Mouse (Mus musculus) brain, adult 2 months (tissue): ENCODE data around the gene Slc17a7.
"Not testable (repeated sequence)": the region's sequence is repeated elsewhere in the genome, so short reads cannot be mapped to it uniquely, and the experiment has no call there.

Experiments used
- DNase-seq: peaks from one replicate; pipeline ENCODE4 v3.0.0; 2011; ENCODE audit warnings: low read depth, low spot score

Slc17a7 gene

DNA sequence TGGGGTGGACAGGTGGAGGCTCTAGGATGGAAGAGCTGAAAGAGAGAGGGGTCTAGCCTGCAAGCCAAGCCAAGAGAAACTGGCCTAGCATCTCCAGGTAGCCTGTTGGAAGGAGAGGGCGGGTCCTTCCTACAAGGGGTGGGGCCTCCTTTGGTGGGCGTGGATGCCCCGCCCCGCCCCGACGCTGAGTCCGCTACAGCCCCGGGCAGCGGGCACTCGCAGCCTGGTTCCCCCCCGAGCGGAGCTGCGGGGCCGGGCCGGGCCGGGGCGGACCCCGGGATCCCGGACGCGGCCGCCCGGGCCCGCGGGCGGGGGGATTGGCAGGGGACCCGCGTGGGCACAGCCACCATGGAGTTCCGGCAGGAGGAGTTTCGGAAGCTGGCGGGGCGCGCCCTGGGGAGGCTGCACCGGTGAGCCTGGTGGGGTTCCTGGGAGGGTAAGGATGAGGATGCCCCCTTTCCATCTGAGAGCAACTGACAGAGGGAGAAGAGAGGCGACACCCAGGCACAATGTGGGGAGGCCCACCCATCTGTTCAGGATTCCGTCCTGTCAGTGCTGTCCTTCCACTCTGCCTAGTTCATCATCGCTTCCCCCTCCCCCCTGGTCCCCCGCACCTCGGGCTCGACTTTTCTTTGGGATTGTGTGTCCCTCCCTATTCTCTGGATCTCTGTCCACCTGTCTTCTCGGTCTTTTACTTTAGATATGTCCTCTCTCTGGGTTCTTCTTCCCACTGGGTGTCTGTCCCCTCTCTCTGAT is at the start of gene Slc17a7:
TSS of gene Slc17a7 (plus strand) at position 215 of the 756 bp plus-strand sequence.
- DNase-seq = peak; percentile 85

DNA sequence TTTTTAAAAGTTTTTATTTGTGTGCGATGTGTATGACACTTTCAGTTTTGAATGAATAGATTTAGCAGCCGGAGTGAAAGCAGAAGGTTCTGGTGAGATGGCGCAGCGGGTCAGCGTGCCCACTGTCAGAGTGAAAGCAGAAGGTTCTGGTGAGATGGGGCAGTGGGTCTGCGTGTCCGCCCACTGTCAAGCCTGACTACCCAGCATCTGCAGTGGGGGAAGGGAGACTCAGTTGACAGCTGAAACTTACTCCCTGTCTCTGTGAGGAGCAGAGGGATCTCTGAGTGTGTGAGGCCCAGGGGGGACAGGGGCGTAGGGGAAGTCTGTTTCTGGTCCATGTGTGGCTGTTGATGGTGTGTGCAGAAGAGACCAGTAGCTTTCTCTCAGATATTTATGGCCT is 46.2 kb upstream of the Slc17a7 start:
- no peak for DNase-seq

DNA sequence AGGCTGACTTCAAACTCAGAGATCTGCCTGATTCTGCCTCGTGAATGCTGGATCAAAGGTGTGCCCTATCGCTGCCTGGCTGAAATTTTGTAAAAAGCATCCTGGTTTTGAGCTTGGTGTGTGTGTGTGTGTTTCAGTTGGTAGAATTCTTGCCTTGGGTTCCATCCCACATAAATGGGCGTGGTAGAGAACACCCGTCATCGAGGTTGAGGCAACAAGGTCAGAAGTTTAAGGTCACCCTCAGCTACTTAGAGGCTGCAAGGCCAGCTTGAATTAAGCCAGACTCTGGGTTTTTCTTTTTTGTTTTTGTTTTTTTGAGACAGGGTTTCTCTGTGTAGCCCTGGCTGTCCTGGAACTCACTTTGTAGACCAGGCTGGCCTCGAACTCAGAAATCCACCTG is 45.4 kb upstream of the Slc17a7 start:
- no peak for DNase-seq

DNA sequence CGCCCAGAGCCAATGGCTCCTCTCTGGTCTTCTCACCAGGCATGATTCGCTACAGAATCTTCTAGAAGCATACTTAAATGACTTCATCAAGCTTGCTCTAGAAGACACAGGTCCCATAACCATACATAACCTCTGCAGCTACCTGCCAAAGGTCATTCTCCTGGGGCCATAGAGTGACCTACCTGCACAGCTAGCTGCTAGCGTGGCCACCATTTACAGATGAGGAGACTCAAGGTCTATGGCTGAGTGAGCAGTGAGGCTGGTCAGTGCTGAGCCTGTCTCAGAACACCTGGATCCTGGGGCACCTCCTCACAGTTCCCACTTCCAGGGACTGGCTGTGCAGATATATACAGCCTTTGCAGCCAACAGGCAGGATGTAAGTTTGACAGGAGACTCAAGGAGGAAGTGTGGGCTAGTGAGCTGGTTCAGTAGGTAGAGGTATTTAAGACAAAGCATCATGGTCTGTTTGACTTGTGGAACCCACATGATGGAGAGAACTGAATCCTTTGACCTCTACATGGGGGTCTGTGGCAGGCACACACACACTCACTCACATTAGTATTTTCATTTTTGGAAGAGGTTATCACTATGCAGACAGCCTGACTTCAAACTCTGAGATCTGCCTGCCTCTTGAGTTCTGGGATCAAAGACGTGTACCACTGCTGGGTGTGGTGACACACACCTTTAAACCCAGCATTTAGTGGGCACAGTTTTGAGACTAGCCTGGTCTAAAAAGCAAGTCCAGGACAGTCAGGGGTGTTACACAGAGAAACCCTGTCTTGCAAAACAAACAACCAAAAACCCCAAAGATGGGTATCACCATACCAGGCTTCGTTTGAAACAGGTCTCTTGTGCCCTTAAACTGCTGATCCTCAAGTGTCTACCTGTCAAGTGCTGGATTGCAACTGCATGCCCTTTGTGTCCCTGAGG is 43.7 kb upstream of the Slc17a7 start:
- no peak for DNase-seq

DNA sequence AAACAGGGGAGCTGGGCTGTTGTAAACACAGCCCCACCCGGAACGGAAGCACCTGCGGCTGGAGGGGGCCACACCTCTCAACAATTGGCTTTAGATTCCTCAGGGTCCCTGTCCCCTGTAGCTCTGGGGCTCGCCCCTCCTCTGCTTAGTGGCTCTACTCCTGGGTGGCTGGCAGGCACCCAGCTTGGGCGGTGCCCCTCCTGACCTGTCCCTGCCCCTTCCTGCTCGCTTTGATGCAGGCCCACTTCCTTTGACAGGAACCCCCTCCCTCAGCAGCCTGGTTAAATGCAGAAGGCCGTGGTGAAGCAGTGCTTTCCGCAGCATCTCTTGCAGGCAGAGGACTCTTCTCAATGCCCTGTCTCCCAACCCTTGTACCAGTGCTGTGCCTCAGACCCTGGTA is 42.3 kb upstream of the Slc17a7 start:
- no peak for DNase-seq

DNA sequence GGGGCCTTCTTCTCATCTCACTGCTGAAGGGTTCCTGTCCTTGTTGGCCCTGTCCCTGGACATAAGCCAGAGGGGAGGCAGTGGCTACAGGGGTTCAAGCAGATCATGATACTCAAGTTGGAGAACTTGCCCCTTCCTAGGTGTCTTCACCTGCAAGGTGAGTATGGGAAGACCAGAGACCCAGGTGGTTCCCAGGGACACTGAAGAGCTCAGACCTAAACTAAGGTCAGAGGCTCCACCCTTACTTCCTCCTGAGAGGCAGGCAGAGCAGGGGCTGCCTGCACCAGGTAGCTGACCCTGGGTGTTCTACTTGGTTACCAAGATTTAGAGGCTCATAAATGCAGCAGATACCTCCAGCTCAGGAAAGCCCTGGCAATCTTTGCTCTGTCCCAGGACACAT is 41.8 kb upstream of the Slc17a7 start:
- no peak for DNase-seq

DNA sequence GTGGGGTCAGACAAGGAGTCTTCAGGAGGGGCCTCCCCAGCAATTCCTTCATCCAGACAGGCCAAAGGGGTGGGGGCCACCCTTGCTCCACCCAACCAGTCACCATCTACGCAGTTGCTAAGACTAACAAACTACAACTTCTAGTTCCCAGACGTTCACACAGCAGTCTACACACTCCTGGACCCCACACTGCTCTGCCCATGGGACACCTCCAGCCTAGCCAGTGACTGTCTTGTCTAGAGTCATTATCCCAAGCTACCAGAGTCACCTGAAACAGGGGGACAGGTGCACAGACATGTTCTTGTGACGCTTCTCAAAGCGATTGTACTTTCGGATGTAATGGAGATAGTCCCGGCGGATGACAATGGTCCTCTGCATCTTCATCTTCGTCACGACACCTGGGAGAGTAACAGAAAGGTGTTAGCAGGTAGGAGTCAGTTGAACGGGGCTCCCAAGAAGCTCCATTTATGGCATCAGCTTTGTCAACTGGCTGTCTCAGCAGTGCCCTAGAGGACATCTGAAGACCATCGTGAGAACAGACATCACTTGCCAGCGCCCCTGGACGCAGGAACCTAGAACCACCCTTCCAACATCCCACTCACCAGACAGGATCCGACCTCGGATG is 41.1 kb upstream of the Slc17a7 start:
- no peak for DNase-seq

DNA sequence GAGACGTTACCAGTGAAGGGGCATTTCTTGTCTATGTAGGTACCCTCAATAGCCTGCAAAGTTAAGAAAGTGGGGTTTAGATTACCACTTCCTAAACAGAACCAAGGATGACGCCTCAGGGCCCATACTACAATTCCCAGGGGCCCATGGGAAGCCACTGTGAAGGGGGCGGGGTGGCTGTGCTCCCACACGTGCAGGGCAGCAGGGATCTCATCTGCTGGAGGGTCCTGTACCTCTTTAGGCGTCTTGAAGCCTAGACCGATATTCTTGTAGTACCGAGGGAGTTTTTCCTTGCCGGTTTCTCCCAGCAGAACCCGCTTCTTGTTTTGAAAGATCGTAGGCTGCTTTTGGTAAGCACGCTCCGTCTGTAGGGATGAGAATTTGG is 40.6 kb upstream of the Slc17a7 start:
- no peak for DNase-seq

DNA sequence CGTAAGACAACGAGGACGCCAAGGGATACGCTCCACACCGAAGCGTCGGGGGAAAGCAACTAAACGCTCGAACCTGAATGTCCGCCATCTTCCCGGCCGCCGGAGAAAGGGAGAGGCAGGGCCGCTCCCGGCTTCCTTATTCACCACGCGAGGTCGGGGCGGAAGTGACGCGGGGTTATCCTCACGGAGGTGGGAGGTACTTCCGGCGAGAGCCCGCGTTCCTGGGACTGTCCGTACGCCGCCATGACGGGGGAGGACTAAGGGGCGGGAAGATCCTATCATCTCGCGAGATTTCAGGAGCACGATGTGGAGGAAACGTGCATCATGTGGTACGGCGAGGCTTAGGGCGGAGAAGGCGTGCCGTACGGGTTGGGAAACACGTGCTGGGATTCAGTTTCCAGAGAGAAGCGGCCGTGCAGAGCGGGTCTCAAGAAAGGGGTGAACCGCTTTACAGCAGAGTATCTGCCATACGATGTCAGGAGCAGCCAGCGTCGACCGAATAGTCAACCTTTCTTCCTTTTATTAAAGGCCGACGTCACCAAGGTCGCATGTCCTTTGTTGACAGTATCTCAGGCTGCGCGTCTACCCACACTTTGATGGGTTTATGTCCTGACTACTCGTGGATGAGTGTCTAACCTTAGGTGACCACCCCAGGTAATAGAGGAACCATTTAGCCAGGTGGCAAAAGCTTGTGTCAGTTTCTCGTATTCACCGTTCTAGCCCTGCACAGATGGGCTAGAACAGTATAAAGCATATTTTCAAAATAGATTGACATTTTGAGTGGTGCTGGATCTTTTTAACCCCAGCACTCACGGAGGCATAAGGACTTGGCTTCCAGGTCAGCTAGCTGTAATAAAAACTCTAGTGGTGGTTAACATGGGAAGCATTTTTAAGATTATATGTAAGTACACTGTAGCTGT is 39.3 kb upstream of the Slc17a7 start, which contains the start of gene Rps11:
TSS of gene Rps11 (minus strand) at position 216 of the 920 bp plus-strand sequence.
- peak; percentile 100 for DNase-seq

DNA sequence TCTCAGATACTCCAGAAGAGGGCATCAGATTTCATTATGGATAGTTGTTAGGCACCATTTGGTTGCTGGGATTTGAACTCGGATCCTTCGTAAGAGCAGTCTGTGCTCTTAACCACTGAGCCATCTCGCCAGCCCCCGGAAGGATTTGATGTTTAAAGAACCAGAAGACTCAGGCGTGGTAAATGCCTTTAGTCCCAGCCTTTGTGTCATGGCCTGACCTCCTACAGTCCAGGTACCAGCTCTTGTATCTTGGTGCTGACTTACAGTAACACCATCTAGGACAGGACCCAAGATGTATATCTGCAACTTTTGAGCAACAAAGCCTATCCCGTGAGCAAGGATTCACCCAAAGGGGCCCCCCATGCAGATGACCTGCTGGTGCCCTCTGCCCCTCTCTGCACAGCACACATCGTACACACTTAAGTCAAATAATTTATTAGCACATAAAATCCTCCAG is 38.6 kb upstream of the Slc17a7 start:
- DNase-seq = peak; percentile 18

DNA sequence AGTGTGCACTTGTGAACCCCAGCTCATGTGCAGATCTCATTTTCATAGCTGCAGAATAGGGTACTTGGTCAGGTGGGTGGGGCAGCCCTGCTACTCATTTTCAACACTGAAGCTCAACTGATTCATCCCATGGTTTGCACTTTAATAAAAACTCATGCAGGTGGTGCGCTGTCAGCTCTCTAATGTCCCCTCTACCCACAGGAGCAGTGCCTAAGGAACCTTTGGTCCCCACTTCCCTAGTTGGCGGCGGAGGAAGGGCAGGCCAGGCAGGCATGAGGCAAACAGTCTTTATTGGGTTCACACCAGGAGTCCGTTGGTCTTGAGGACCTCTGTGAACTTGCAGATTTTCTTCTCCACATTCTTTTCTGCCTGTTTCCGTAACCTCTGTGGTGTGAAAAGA is 38.1 kb upstream of the Slc17a7 start:
- not testable (repeated sequence) for DNase-seq

DNA sequence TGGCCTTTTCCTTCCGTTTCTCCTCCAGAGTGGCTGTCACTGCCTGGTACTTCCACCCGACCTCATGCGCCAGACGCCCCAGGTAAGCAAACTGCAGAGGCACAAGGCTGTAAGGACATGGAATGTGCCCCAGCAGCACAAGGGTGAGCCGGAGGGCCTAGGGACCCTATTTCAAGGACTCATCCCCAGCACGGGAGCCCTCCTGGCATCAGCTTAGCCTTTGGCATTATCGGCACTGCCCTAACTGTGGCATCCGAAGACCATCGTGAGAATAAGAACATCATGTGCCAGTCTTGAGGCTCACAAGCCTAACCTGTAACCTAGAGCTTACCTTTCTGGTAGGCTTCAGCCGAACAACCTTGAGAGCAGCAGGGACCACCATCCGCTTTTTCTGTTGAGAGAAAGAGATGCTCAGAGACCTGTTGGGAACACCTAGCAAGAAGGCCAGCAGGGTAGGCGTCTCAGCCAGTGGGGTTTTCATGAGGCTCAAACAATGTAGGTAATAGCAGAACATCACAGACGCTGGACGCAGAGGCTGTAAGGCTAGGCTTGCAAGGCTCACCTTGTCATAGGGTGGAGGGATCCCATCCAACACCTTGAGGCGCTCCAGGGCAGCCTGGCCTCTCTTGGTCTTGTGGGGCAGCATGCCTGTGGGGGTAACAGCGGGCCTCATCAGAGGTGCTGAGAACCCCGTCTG is 37.5 kb upstream of the Slc17a7 start:
- DNase-seq = no peak

DNA sequence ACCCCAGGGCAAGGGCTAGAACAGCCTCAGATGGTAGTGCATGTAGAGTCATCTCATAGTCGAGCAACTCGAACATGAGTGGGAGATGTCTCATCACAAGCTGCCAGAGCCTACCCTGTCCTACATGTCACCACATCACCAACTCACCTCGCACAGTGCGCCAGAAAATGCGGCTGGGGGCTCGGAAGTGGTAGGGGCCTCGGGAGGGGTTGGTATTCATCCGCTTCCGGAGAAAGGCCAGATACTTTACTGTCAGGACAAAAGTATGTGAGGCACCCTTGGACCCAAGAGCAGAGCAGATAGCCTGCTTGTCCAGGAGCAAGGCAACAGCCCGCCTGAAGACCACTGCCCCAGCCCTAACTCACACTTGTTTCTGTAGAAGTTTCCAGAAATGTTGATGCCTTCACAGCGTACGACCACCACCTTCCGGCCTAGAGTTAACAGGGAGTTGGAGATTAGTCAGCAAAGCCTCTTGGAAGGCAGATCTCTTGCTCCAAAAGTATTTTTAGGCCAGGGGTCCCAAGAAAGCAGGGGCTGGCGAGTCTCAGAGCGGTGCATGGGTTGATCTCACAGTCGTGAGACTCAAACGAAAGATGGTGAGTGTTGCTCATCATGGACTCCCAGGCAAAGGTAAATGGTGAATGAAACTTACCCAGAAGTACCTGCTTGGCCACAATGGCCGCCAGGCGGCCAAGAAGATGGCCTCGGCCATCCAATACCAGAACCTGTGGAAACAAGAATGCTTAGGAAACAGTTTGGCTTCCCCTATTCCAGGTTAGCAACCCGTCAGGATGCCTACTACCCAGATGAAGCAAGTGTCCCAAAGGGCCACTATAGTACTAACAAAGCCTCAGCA is 36.7 kb upstream of the Slc17a7 start:
- no peak for DNase-seq

DNA sequence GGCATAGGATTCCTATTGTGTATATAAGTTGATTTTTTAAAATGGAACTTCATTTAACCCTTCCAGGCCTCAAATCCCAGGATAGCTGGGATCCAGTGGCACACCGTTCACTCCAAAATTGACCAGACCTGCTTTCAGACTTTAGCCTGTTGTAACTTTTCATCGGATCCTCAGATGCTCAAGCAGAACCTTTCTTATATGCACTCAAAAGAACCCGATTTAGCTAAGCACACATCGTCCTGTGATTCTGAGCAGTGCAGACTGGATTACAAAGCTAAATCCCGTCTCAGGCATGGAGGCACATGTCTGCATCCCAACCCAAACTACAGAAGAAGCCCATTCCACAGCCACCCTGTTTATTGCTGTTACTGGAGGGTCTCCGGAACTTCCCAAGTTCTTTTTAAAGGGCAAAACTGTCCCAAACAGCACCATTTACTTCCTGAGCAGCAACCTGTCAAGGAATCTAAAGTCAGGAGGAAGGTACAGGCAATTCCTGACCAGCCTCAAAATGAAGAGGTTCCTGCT is 36.0 kb upstream of the Slc17a7 start:
- no peak for DNase-seq

DNA sequence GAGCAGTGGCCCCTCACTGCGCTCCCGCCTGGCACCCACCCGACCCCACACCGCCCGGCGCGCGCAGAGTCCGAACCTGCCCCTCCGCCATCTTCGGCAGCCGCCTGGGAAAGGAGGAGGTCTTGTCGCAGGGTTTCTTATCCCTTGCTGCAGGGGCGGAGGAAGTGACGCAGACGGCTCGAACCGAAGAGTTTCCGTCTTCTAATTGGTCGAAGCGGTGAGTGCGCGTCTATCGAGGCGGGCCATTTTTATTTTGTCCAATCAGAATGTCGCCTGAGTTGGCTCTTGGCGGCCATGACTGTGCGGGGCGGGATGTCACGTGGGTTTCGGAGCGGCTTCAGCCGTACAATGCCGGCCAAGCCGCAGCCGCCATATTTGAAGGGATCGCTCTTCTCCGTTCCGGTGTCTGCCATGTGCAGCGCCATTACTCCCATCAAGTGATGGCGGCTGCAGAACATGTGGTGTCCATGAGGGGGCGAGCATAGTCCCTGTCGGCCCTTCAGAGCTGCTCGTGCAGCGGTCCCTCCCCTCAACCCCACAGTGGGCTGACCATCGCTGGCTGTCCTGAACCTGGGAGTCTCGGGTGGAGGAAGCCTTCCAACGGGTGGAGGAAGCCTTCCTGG is 35.0 kb upstream of the Slc17a7 start, which contains the start of gene Rpl13a:
TSS of gene Rpl13a (minus strand) at position 138 of the 623 bp plus-strand sequence.
- peak; percentile 100 for DNase-seq

DNA sequence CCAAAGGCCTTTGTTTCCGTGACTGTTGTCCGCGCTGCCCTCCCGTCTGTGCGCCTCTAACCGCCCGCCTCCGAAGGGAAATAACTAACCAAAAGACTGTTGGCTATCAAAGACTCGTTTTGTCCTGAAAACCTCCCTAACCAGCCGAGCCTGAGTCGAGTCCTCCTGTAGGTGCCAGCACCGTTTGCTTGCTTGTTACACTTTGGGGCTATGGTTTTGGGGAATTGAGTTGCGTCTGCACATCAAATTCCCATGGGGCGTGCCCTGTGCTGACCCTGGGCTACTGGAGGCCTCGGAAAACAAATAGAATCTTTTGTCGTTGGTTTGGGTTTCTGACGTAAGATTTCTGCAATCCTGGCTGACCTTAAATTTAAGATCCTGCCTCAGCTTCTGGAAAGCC is 34.4 kb upstream of the Slc17a7 start:
- peak; percentile 46 for DNase-seq

DNA sequence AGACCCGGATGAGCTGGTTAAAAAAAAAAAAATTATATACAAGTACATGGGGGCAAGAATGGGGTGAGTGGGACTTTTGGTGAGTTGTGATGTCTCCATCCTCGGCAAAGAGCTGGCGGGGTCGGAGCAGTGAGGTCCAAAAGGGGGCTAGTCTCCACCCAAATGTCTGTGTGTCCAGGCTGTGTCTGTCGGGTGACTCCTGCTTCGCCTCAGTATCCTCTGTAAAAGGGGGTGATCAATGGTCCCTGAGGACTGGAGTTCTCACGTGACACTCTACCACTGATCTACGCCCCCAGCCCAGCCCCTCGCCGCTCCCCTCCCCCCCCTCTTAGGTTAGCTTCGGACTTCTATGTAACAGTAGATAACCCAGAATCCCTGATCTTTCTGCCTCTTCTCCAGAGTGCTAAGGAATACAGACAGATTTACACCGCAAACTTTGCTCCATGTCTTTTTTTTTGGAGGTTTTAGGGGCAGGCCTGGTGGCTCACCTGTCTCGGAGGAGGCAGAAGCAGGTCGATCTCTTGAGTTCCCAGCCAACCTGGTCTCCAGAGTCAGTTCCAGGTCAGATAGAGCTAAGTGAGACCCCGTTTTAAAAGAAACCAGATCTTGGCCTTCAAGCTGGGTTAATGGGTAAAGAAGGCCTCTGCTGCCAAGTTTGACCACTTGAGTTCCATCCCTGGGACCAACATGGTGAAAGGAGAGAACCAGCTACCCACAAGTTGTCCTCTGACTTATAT is 33.8 kb upstream of the Slc17a7 start:
- DNase-seq = no peak

DNA sequence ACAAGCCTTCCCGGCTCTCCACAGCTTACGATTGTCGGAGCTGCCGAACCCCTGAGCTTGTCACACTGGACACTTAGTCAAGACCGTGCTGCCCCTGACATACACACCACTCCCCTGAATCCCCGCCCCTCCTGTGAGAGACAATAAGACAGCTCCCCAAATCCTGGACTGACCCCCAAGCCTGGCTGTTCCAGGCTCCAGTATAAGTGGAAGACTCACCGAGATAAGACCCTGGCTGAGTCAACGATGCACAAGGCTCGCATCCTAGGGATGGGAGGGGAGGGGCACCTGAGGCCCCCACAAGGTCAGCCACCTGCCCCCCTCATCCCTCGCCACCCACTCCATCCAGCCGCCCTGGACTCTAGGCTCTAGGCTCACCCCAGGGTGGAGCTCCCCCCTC is 31.9 kb upstream of the Slc17a7 start:
- DNase-seq = no peak
